ENCODE assay signal across 30 mouse cellular contexts in genomic region chr14:57740651-57741050, GRCm38 (mm10). TPM values are rescaled to one million over a fixed set of nuclear protein-coding genes. Genes with fewer than 3 reads are reported as not detected.
DNase-seq lines count a peak whose midpoint lies in the region; ATAC-seq lines count a peak whose summit lies in the region.
"Had no signal": no experiment of that assay in that cellular context is flagged by ENCODE, and none has a peak within 500 bp of the region (broad histone marks: within the 10 kb centered on the region; RNA-seq: fewer than 3 reads in every experiment).

No protein-coding gene starts in this region.

- 0 out of 2 replicates have a peak, but pooled peaks have one; percentile 26 for ATAC-seq in common myeloid progenitor, adult 5-6 weeks (replicated peaks; ENCODE audit: low read depth, poor library complexity, severe bottlenecking)
- ATAC-seq: activated CD4-positive, CD25-positive, alpha-beta regulatory T cell, adult 4 months; forebrain, embryonic 15.5 days; hindbrain, postnatal 0 days; inflammation-experienced regulatory T-cells, adult 6 months had no signal

- no peaks in the 10 kb centered on the region for H3K27me3 ChIP-seq in splenic B cell, adult 2 months (ENCODE audit: control insufficient read depth, insufficient read depth, low read length, poor library complexity, severe bottlenecking)
- H3K27me3 ChIP-seq: embryonic facial prominence, embryonic 12.5 days; embryonic facial prominence, embryonic 15.5 days; forebrain, embryonic 15.5 days; heart, embryonic 13.5 days had no signal

- DNase-seq in A20 (ENCODE audit: low read depth, low spot score): peak; percentile 50
- DNase-seq in B cell, adult 2 months: peak; percentile 47 to 55
- peak; percentile 74 for DNase-seq in splenic B cell, adult 2 months (ENCODE audit: low read depth, low spot score)
- DNase-seq in thymus, postnatal 0 days (ENCODE audit: low spot score): no peak
- no peak for DNase-seq in layer of hippocampus, postnatal 25 days (ENCODE audit: extremely low spot score in 1 of 2, low spot score in 1 of 2)
- DNase-seq: adrenal gland, adult 8-10 months; adrenal gland, postnatal 25 days; cerebellum, adult 11-12 months; cerebellum, adult 9-10 months; cerebellum, postnatal 14 days; gastrocnemius, postnatal 25 days; heart, adult 2 months; heart, postnatal 14 days; heart, postnatal 4 days had no signal

- no peaks in the 10 kb centered on the region for H3K36me3 ChIP-seq in splenic B cell, adult 2 months (ENCODE audit: control insufficient read depth, insufficient read depth, low read length, poor library complexity, severe bottlenecking)
- H3K36me3 ChIP-seq: embryonic facial prominence, embryonic 15.5 days; forebrain, embryonic 15.5 days; heart, embryonic 13.5 days had no signal

RNA-seq across cellular contexts. Expression of gene Gm49361, which starts 5.3 kb away (rescaled TPM):
- total RNA-seq in common myeloid progenitor, adult 5-6 weeks (2017): not detected in 2 replicates
- polyA plus RNA-seq in thymus, postnatal 0 days (2015; fragmentation: Nextera tagmentation; extraction: Ambion mirVana): not detected in 2 replicates
- total RNA-seq in layer of hippocampus, postnatal 25 days (2021): 1 to 10 TPM in 1 of 2 experiments, under 1 TPM in 1; 0.92 to 4.6 TPM
- total RNA-seq: adrenal gland, postnatal 25 days; CH12.LX had no signal
- polyA plus RNA-seq: activated CD4-positive, CD25-positive, alpha-beta regulatory T cell, adult 4 months; brain, embryonic 14.5 days; embryonic facial prominence, embryonic 12.5 days; embryonic facial prominence, embryonic 15.5 days; forebrain, embryonic 11.5 days; forebrain, embryonic 15.5 days; gonadal fat pad, adult 2 months; heart, adult 2 months; heart, embryonic 10.5 days; heart, embryonic 13.5 days; heart, embryonic 16.5 days; hindbrain, embryonic 11.5 days; hindbrain, embryonic 14.5 days; hindbrain, postnatal 0 days; inflammation-experienced regulatory T-cells, adult 6 months had no signal

RNA-seq across cellular contexts. Expression of gene Lats2, which starts 17.5 kb away (rescaled TPM):
- total RNA-seq in common myeloid progenitor, adult 5-6 weeks (2017): 7.8 and 9.0 TPM in 2 replicates
- 4.7 and 4.9 TPM in 2 replicates for polyA plus RNA-seq in thymus, postnatal 0 days (2015; fragmentation: Nextera tagmentation; extraction: Ambion mirVana)
- 10 to 100 TPM; 36.8 to 43.0 TPM for total RNA-seq in layer of hippocampus, postnatal 25 days (2021)

RNA-seq across cellular contexts. Expression of gene Sap18, which starts 57.3 kb away (rescaled TPM):
- 15.5 and 22.7 TPM in 2 replicates for total RNA-seq in common myeloid progenitor, adult 5-6 weeks (2017)
- polyA plus RNA-seq in thymus, postnatal 0 days (2015; fragmentation: Nextera tagmentation; extraction: Ambion mirVana): 18.5 and 18.7 TPM in 2 replicates
- 10 to 100 TPM; 42.8 to 50.1 TPM for total RNA-seq in layer of hippocampus, postnatal 25 days (2021)

Comparison
In these comparisons a context has a peak if more than half of its experiments do, and no peak if none do; other contexts are left out.
1. DNase-seq: peak in A20 (single experiment), B cell, adult 2 months (2 of 2) and splenic B cell, adult 2 months (single experiment); none in thymus, postnatal 0 days (single experiment) and layer of hippocampus, postnatal 25 days (0 of 2).